Mouse (Mus musculus): ENCODE data around the gene Phc2. TPM values are rescaled to one million over a fixed set of nuclear protein-coding genes. Genes with fewer than 3 reads are reported as not detected.

The Phc2 gene
- polyA plus RNA-seq, 1 experiment from 2014 or later, result 54.5 TPM

DNA sequence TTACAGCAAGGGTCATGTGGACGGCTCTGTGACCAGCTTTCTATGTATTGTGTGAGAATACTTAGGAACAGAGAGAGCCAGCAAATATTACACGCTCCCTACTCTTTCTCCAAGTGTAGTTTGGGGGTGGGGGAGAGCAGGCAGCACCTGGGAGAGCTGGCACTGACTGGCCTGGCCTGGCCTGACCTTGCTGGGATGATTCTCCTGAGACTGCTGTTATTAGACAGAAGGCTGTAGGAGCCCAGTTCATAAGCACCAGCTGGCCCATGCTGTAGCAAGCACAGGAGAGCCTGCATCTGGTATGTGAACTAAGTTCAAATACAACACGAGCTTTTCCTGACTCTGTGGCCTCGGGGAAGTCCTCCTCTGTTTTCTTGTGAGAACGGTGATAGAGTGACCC is 38.7 kb downstream of the Phc2 start:
- Histone ChIP-seq H3K27ac (replicated peaks) (peak overlapping the region; percentile 54), H3K4me1 (peaks cover 98% of the 10 kb centered on the region), H3K4me3 (replicated peaks) (no peak overlapping the region), H3K9ac (replicated peaks) (no peak overlapping the region), H3K27me3 (replicated peaks) (no peaks in the 10 kb centered on the region), H3K9me3 (replicated peaks) (no peaks in the 10 kb centered on the region), H3K36me3 (no peaks in the 10 kb centered on the region), H3K4me2 (no peak overlapping the region)
- WGBS, result 33% methylated on average over 5 of the region's 5 CpGs
- no peak for ATAC-seq (ENCODE audit: low FRiP score)

DNA sequence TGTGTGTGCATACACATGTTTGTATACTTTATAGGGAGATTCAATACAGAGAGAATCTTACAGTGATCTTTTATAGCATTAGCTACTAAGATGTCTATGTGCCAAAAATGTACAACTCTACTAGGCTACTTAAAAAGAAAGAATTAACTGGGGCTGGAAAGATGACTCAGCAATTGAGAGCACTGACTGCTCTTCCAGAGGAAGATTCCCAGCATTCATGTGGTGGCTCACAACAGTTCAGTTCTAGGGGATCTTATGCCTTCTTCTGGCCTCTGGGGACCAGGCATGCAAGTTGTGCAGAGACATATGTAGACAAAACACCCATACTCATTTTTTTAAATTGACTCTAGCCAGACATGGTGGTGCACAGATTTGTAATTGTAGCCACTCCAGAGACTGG is 39.8 kb downstream of the Phc2 start:
- Histone ChIP-seq H3K27me3 (replicated peaks) (no peaks in the 10 kb centered on the region), H3K4me1 (peaks cover 97% of the 10 kb centered on the region), H3K27ac (replicated peaks) (peak overlapping the region; percentile 51; the same call in 1 of the 2 replicates), H3K9me3 (replicated peaks) (no peaks in the 10 kb centered on the region), H3K4me3 (replicated peaks) (no peak overlapping the region), H3K9ac (replicated peaks) (no peak overlapping the region), H3K36me3 (no peaks in the 10 kb centered on the region), H3K4me2 (no peak overlapping the region)
- no peak for ATAC-seq (ENCODE audit: low FRiP score)

DNA sequence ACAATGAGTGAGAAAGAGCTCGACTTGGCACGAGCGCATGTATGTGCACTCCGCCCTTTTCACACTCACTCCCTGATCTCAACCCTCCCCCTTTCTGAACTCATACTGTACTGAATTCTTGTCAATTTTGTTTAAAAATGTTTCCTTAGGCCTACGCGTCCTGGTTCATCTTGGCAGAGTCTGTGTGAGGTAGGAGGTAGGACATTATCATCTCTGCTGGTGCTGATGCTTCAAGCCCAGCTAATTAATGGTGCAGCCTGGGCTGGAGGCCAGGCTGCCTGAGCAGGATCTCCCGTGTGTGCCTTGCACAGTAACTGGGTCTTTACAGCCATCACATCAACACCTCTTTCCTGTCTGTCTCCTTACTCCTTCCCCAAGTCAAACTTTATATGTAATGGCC is 40.6 kb downstream of the Phc2 start:
- no peak overlapping the region for H3K4me2 ChIP-seq
- H3K27ac ChIP-seq (replicated peaks), result peak overlapping the region; percentile 51; the same call in 1 of the 2 replicates
- H3K36me3 ChIP-seq, result no peaks in the 10 kb centered on the region
- H3K4me3 ChIP-seq (replicated peaks), result no peak overlapping the region
- no peak for ATAC-seq (ENCODE audit: low FRiP score)
- WGBS, result 66% methylated on average over 7 of the region's 7 CpGs
- H3K4me1 ChIP-seq, result peaks cover 93% of the 10 kb centered on the region
- no peaks in the 10 kb centered on the region for H3K9me3 ChIP-seq (replicated peaks)
- no peak overlapping the region for H3K9ac ChIP-seq (replicated peaks)
- H3K27me3 ChIP-seq (replicated peaks), result no peaks in the 10 kb centered on the region

DNA sequence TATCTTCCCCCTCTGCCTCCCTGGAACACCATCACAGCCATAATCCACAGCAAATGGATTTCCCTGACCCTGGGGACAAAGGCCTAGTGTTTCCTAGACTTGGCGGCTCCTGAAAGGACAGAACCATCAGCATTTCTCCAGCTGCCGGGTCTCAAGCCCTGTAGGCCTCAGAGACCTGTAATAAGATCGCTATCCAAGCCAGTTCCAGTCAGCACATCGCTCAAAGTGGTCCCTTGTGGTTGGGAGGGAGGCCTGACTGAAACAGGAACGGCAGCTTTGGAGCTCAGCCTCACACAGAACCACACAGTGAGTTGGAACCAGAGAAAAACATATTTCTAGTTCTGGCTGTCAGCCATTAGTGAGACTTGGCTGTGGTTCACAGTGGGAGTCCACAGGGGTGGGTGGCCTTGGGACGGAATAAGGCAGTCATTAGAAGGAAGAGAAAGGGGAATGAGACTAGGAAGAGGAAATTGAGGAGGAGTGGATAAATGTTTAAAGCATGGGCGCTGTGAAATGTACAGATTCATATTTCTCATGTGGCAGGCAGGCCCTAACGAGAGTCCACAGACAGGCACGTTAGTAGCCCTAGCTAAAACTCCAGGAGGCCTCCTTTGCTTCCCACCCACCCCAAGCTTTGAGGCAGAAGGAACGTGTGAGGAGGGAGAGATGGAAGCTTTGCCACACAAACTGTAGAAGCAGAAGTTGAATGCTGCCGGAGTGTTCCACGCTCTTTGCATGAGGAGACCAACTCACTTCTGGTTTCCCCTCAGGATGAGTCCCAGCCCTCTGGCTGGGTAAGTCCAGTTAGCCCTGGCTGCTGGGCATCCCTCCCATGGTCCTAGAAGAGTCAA is 43.7 kb downstream of the Phc2 start:
- Histone ChIP-seq H3K9ac (replicated peaks) (no peak overlapping the region), H3K9me3 (replicated peaks) (no peaks in the 10 kb centered on the region), H3K4me3 (replicated peaks) (no peak overlapping the region), H3K4me1 (peaks cover 70% of the 10 kb centered on the region), H3K36me3 (no peaks in the 10 kb centered on the region), H3K27ac (replicated peaks) (peak overlapping the region; percentile 83), H3K4me2 (0 out of 2 replicates have a peak overlapping the region, but pooled peaks have one; percentile 4), H3K27me3 (replicated peaks) (no peaks in the 10 kb centered on the region)
- peak; percentile 49 for ATAC-seq (ENCODE audit: low FRiP score)
- WGBS, result 35% methylated on average over 12 of the region's 12 CpGs

DNA sequence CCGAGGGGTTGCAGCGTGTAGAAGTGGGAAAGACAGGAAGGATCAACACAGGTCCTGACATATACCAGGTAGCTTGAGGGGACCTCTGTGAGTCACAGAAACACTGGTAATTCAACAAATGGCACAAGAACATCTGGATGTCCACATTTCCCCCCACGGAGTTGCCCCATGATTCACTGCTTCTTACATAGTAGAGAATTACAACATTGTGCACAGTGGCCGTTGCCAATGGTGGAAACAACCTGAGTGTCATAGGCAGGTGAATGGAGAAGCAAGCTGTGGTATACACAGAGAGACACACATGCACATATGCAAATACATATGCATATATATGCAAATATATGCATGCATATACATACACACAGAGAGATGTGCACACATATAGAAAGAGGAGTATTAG is 45.4 kb downstream of the Phc2 start:
- Histone ChIP-seq H3K27ac (replicated peaks) (no peak overlapping the region), H3K4me1 (peaks cover 55% of the 10 kb centered on the region), H3K27me3 (replicated peaks) (no peaks in the 10 kb centered on the region), H3K9ac (replicated peaks) (no peak overlapping the region), H3K4me2 (no peak overlapping the region), H3K9me3 (replicated peaks) (no peaks in the 10 kb centered on the region), H3K36me3 (no peaks in the 10 kb centered on the region), H3K4me3 (replicated peaks) (no peak overlapping the region)
- ATAC-seq (ENCODE audit: low FRiP score), result no peak
- 96% methylated on average over 4 of the region's 4 CpGs for WGBS

DNA sequence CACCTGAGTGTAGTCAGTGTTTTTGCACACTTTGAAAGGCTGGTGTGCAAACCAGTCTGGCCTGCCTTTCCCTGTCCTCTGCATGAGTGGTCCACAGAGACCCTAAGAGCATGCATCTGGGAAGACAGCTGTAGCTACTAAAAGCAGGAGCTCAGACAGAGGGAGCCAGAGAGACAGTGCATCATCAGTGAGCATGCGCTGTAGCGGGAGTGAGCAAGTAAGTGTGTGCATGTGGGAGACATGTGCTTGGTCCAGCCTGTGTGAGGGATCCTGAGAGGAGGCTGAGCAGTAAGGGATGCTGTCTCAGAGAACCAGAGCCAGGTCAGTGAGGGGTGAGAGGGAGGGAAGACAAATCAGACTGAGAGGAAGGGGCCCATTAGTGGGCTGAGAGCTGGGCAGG is 46.0 kb downstream of the Phc2 start:
- Histone ChIP-seq H3K9me3 (replicated peaks) (no peaks in the 10 kb centered on the region), H3K36me3 (0 out of 2 replicates have a peak, but pooled peaks cover 3% of the 10 kb centered on the region), H3K4me3 (replicated peaks) (no peak overlapping the region), H3K9ac (replicated peaks) (no peak overlapping the region), H3K27me3 (replicated peaks) (no peaks in the 10 kb centered on the region), H3K27ac (replicated peaks) (no peak overlapping the region), H3K4me2 (no peak overlapping the region), H3K4me1 (peaks cover 48% of the 10 kb centered on the region)
- ATAC-seq (ENCODE audit: low FRiP score), result no peak
- 40% methylated on average over 2 of the region's 2 CpGs for WGBS

DNA sequence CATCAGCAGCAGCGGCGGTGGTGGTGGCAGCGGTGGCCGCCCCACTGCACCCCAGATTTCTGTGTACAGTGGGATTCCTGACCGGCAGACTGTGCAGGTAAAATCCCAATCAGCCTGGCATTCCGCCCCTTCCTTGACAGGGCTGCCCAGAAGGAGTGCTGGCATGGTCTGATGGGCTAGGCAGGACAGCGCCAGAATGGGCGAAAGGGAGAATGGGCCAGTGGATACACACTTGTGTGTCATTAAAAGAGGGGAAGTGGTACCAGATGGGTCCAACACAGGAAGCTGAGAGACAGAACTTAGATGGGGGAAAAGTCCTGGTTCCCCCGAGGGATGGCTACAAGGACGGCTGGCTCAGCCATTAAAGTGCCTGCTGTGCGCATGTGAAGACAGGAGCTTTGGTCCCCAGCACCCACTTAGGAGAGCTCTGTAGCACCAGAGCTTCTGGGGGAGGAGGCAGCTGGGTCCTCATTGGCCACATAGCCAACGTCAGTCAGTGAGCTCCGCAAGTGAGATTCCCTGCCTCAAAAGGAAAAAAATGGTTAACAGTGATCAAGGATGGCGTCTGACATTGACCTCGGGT is 50.7 kb downstream of the Phc2 start:
- Histone ChIP-seq H3K4me2 (no peak overlapping the region), H3K27me3 (replicated peaks) (no peaks in the 10 kb centered on the region), H3K9ac (replicated peaks) (no peak overlapping the region), H3K9me3 (replicated peaks) (no peaks in the 10 kb centered on the region), H3K4me3 (replicated peaks) (no peak overlapping the region), H3K4me1 (peaks cover 12% of the 10 kb centered on the region; the same call in 1 of the 2 replicates), H3K27ac (replicated peaks) (no peak overlapping the region), H3K36me3 (peaks cover 36% of the 10 kb centered on the region)
- no peak for ATAC-seq (ENCODE audit: low FRiP score)
- WGBS, result 85% methylated on average over 15 of the region's 15 CpGs

DNA sequence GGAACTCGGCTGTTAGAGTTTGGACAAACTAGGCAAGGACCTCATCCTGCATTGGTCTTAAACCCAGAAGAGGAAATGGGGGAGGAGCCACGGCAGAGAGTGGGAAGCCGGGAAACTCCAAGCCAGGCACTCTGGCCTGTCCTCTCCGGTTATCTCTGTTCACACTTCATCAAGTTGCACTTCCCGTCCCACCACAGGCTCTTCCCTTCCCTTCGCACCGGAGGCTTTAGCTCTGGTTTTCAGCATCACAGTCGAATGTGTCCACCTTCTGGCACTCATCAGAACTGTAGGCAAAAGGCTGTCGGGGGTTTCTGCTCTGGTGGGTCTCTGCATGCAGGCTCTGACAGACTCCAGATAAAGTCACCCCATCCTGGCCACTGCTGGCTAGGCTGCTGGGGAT is 52.1 kb downstream of the Phc2 start:
- H3K36me3 ChIP-seq, result peaks cover 38% of the 10 kb centered on the region
- WGBS, result 35% methylated on average over 9 of the region's 9 CpGs
- no peaks in the 10 kb centered on the region for H3K27me3 ChIP-seq (replicated peaks)
- H3K9me3 ChIP-seq (replicated peaks), result no peaks in the 10 kb centered on the region
- no peak for ATAC-seq (ENCODE audit: low FRiP score)
- H3K27ac ChIP-seq (replicated peaks), result no peak overlapping the region
- H3K4me2 ChIP-seq, result no peak overlapping the region
- no peak overlapping the region for H3K4me3 ChIP-seq (replicated peaks)
- peaks cover 13% of the 10 kb centered on the region for H3K4me1 ChIP-seq
- H3K9ac ChIP-seq (replicated peaks), result no peak overlapping the region

DNA sequence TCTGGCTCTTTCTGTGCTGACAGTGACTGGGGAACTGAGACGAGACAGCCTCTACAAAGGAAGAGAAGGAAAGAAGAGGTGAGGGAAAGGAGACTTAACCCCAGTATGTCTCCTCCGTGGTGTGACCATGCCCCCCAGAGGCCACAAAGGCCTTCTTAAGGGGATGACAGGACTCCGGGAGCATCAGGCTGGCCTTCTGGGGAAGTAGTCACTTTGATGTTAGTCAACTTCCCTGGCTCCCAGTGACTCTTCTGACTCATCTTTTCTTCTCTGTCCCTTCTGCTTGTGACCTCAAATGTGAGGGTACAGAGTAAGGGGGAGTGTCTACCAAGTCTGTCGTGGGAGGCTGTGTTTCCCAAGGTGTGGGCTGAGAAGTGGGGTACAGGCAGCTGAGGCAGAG is 52.9 kb downstream of the Phc2 start:
- 74% methylated on average over 4 of the region's 4 CpGs for WGBS

DNA sequence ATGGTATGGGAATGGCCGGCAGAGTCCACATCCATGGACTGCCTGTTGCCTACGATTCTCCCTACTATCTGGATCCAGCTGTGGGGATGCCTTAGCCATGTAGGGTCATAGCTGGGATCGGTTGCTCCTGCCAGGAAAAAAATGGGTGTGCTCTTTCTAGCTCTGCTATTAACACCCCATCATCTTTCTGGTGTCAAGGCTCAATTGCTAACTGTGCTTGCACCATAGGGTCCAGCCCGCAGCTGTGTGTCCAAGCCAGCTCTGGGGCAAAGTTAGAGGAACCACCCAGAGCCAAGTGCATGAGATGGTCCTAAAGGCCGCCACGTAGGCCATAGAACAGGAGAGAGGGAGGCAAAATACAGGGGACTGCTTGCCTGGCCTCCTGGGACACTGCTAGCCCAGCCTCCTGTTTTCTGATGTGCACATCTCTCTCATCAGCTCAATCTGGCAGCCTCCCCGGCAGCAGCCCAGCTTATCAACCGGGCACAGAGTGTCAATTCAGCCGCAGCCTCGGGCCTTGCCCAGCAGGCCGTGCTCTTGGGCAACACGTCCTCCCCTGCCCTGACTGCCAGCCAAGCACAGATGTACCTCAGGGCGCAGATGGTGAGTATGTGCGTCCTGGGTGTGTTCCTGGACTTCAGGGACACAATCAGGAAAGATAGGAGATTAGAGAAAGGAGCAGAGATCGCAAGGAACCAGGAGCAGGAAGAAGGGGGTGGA is 54.7 kb downstream of the Phc2 start:
- Histone ChIP-seq H3K9ac (replicated peaks) (no peak overlapping the region), H3K4me2 (no peak overlapping the region), H3K36me3 (peaks cover 42% of the 10 kb centered on the region), H3K9me3 (replicated peaks) (no peaks in the 10 kb centered on the region), H3K4me1 (peaks cover 22% of the 10 kb centered on the region), H3K4me3 (replicated peaks) (no peak overlapping the region), H3K27me3 (replicated peaks) (no peaks in the 10 kb centered on the region), H3K27ac (replicated peaks) (no peak overlapping the region)
- no peak for ATAC-seq (ENCODE audit: low FRiP score)
- 78% methylated on average over 15 of the region's 15 CpGs for WGBS

More for the DNA sequence above, 52.9 kb downstream of the Phc2 start:
- Histone ChIP-seq H3K27me3 (replicated peaks) (no peaks in the 10 kb centered on the region), H3K4me1 (peaks cover 21% of the 10 kb centered on the region), H3K9ac (replicated peaks) (no peak overlapping the region), H3K4me2 (no peak overlapping the region), H3K27ac (replicated peaks) (no peak overlapping the region), H3K4me3 (replicated peaks) (no peak overlapping the region), H3K9me3 (replicated peaks) (no peaks in the 10 kb centered on the region), H3K36me3 (peaks cover 40% of the 10 kb centered on the region)
- ATAC-seq (ENCODE audit: low FRiP score), result no peak

DNA sequence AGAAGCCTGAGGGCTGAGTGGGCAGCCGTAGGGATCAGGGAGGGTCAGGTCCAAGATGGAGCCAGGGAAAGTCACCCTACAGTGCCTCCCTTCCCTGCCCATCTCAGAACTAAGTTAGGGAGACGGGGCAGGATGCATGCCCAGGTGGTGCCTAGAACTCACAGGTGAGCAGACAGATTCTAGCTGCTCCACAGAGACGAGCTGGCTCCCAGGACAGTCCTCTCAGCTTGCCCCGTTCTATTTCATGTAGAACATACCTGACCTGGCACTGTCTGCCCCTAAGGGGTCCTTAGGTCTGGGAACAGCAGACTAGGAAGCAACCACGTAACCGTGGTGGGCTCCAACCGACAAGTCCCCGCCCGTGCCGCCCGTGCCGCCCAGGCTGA is 55.3 kb downstream of the Phc2 start:
- no peak overlapping the region for H3K9ac ChIP-seq (replicated peaks)
- no peak overlapping the region for H3K4me3 ChIP-seq (replicated peaks)
- no peak overlapping the region for H3K27ac ChIP-seq (replicated peaks)
- peaks cover 27% of the 10 kb centered on the region for H3K4me1 ChIP-seq
- WGBS, result 90% methylated on average over 12 of the region's 12 CpGs
- no peak for ATAC-seq (ENCODE audit: low FRiP score)
- no peaks in the 10 kb centered on the region for H3K27me3 ChIP-seq (replicated peaks)
- H3K36me3 ChIP-seq, result peaks cover 42% of the 10 kb centered on the region
- no peaks in the 10 kb centered on the region for H3K9me3 ChIP-seq (replicated peaks)
- H3K4me2 ChIP-seq, result no peak overlapping the region

DNA sequence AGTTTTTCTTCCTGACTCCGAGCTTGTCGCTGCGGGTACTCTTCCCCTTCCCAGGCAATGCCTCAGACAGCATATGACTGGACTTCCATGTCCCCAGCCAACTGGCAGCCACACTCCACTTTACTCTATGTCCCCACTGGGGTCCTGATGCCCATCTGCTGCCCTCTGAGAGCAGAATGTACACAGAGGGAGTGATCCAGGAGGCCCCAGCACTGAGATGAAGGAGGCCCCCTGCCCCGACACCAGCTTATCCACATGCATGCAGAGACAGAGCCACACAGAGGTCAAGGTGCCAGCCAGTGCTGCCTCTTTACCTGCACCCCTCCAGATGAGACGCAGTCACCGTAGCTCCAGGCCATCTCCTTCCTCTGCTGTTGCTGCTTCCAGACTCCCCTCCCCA is 55.8 kb downstream of the Phc2 start:
- WGBS, result 85% methylated on average over 6 of the region's 6 CpGs
- H3K27me3 ChIP-seq (replicated peaks), result no peaks in the 10 kb centered on the region
- H3K27ac ChIP-seq (replicated peaks), result no peak overlapping the region
- no peaks in the 10 kb centered on the region for H3K9me3 ChIP-seq (replicated peaks)
- no peak for ATAC-seq (ENCODE audit: low FRiP score)
- peaks cover 42% of the 10 kb centered on the region for H3K36me3 ChIP-seq
- H3K4me2 ChIP-seq, result no peak overlapping the region
- no peak overlapping the region for H3K9ac ChIP-seq (replicated peaks)
- peaks cover 32% of the 10 kb centered on the region for H3K4me1 ChIP-seq
- no peak overlapping the region for H3K4me3 ChIP-seq (replicated peaks)

Data from neural tube, embryonic 15.5 days (tissue).